Mouse (Mus musculus) bone marrow, adult 2 months (tissue): ENCODE data around the gene Slc22a14.

Experiments
- CTCF ChIP-seq: fragments of 200-500 bp; IDR thresholded peaks from 2 replicates; pipeline ENCODE4 v1.5.1; 2011; ENCODE audit warnings: low read length, control low read depth; ENCODE audit not compliant: control insufficient read depth, insufficient read depth
- POLR2A ChIP-seq: fragments of 200-500 bp; IDR thresholded peaks from 2 replicates; pipeline ENCODE4 v1.6.1; 2011; ENCODE audit warnings: low read depth, mild to moderate bottlenecking, control low read depth, low read length, borderline replicate concordance; ENCODE audit not compliant: control insufficient read depth

GRCm38 (mm10) chr9:119320946-119321345 lies 44.4 kb downstream of the Slc22a14 start:
- no peak for TF ChIP-seq CTCF
- no peak for TF ChIP-seq POLR2A
